Mouse (Mus musculus): ENCODE results near the gene Gm10553. TPM values are rescaled to one million over a fixed set of nuclear protein-coding genes. Genes with fewer than 3 reads are reported as not detected.
"Not testable (repeated sequence)": the region's sequence is repeated elsewhere in the genome, so short reads cannot be mapped to it uniquely, and the experiment has no call there.

Gene Gm10553
- total RNA-seq (2012; rRNA removed) (not detected in 2 replicates), polyA plus RNA-seq (2012; ENCODE audit: insufficient read depth in 1 of 2, insufficient read length in 2 of 2, low read depth in 1 of 2, low replicate concordance in 2 of 2, missing spikeins in 1 of 2) (not detected)

DNA sequence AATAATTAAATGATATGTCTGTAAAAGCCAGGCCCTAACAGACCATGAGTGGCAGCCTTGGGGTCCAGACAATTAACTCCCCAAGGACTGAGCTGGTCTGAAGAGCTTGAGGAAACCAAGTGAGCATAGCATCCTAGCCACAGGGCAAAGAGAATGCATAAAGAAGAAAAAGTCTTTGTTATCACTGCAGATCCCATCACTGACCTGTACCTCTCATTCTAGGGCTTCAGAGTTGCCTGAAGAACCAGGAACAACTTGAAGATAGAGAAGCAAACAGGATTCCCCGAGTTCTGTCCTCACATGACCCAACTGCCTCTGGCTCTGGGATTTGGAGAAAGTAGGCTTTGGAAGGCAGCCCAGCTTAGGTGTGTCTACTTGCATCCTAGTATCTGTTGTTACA is at the start of gene Gm10553:
Gm10553 (plus strand) TSS at position 301 of the 400 bp plus-strand sequence.
- H3K9ac ChIP-seq (ENCODE audit: control insufficient read depth, low read depth, low read length, poor library complexity, severe bottlenecking); H3K4me1 ChIP-seq (ENCODE audit: control insufficient read depth in 1 of 2, insufficient read depth in 2 of 2, low read length in 2 of 2); H3K4me3 ChIP-seq (ENCODE audit: control insufficient read depth in 1 of 2, insufficient read depth in 1 of 2, low read depth in 2 of 2, low read length in 2 of 2); H3K27ac ChIP-seq (ENCODE audit: control insufficient read depth, low read depth, low read length); H3K9me3 ChIP-seq (replicated peaks; ENCODE audit: insufficient read depth, low read length); H3K79me2 ChIP-seq (ENCODE audit: control insufficient read depth, insufficient read depth, low read length, poor library complexity); DNase-seq (ENCODE audit: low read depth, low spot score); H3K27me3 ChIP-seq (ENCODE audit: control insufficient read depth in 1 of 2, insufficient read depth in 2 of 2, low read length in 2 of 2); H3K36me3 ChIP-seq (ENCODE audit: control insufficient read depth in 1 of 2, insufficient read depth in 2 of 2, low read length in 2 of 2): not testable (repeated sequence)

GRCm38 (mm10) chr1:85071690-85072089 is 28.3 kb upstream of the Gm10553 start:
- not testable (repeated sequence) for H3K36me3 ChIP-seq (ENCODE audit: control insufficient read depth in 1 of 2, insufficient read depth in 2 of 2, low read length in 2 of 2); H3K9me3 ChIP-seq (replicated peaks; ENCODE audit: insufficient read depth, low read length); H3K27ac ChIP-seq (ENCODE audit: control insufficient read depth, low read depth, low read length); H3K79me2 ChIP-seq (ENCODE audit: control insufficient read depth, insufficient read depth, low read length, poor library complexity); H3K27me3 ChIP-seq (ENCODE audit: control insufficient read depth in 1 of 2, insufficient read depth in 2 of 2, low read length in 2 of 2); H3K4me3 ChIP-seq (ENCODE audit: control insufficient read depth in 1 of 2, insufficient read depth in 1 of 2, low read depth in 2 of 2, low read length in 2 of 2); H3K4me1 ChIP-seq (ENCODE audit: control insufficient read depth in 1 of 2, insufficient read depth in 2 of 2, low read length in 2 of 2); H3K9ac ChIP-seq (ENCODE audit: control insufficient read depth, low read depth, low read length, poor library complexity, severe bottlenecking); DNase-seq (ENCODE audit: low read depth, low spot score)

DNA sequence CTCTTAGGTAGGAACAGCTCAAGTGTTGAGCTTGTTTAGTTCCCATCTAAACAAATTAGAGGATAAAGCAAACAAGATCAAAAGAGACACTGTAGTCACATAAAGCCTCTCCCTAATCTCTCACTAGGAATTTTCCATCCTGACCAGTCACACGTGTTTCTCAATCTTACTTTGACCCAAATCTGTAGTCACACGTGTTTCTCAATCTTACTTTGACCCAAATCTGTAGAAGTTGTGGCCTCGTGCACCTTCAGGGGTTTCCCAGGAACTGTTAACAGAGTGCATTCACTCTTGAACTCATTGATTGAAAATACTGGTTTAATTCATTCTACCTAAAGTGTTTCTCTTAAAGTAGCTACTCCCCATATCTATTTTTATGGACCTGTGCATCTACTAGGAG is 26.9 kb upstream of the Gm10553 start:
- H3K79me2 ChIP-seq (ENCODE audit: control insufficient read depth, insufficient read depth, low read length, poor library complexity); H3K4me1 ChIP-seq (ENCODE audit: control insufficient read depth in 1 of 2, insufficient read depth in 2 of 2, low read length in 2 of 2); DNase-seq (ENCODE audit: low read depth, low spot score); H3K27me3 ChIP-seq (ENCODE audit: control insufficient read depth in 1 of 2, insufficient read depth in 2 of 2, low read length in 2 of 2); H3K9ac ChIP-seq (ENCODE audit: control insufficient read depth, low read depth, low read length, poor library complexity, severe bottlenecking); H3K36me3 ChIP-seq (ENCODE audit: control insufficient read depth in 1 of 2, insufficient read depth in 2 of 2, low read length in 2 of 2); H3K4me3 ChIP-seq (ENCODE audit: control insufficient read depth in 1 of 2, insufficient read depth in 1 of 2, low read depth in 2 of 2, low read length in 2 of 2); H3K9me3 ChIP-seq (replicated peaks; ENCODE audit: insufficient read depth, low read length); H3K27ac ChIP-seq (ENCODE audit: control insufficient read depth, low read depth, low read length): not testable (repeated sequence)

DNA sequence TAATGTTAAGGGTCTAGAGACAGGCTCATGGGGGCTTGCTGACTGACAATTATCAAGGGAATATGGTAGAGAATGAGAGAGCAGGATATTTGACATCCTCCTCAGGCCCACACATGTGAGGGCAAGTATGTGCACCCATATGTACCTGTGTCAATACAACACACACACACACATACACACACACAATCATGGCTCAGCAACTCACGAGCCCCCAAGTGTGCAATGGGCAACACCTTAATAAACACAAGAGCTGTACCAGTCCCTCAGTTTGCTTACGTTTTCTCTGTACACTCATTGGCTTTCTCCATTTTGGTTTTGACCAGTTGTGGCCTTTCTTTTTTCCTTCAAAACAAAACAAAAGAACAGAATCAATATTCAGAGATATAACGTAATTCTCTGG is 15.2 kb upstream of the Gm10553 start:
- not testable (repeated sequence) for H3K27me3 ChIP-seq (ENCODE audit: control insufficient read depth in 1 of 2, insufficient read depth in 2 of 2, low read length in 2 of 2); H3K9me3 ChIP-seq (replicated peaks; ENCODE audit: insufficient read depth, low read length); DNase-seq (ENCODE audit: low read depth, low spot score); H3K9ac ChIP-seq (ENCODE audit: control insufficient read depth, low read depth, low read length, poor library complexity, severe bottlenecking); H3K27ac ChIP-seq (ENCODE audit: control insufficient read depth, low read depth, low read length); H3K79me2 ChIP-seq (ENCODE audit: control insufficient read depth, insufficient read depth, low read length, poor library complexity); H3K4me3 ChIP-seq (ENCODE audit: control insufficient read depth in 1 of 2, insufficient read depth in 1 of 2, low read depth in 2 of 2, low read length in 2 of 2); H3K36me3 ChIP-seq (ENCODE audit: control insufficient read depth in 1 of 2, insufficient read depth in 2 of 2, low read length in 2 of 2); H3K4me1 ChIP-seq (ENCODE audit: control insufficient read depth in 1 of 2, insufficient read depth in 2 of 2, low read length in 2 of 2)

DNA sequence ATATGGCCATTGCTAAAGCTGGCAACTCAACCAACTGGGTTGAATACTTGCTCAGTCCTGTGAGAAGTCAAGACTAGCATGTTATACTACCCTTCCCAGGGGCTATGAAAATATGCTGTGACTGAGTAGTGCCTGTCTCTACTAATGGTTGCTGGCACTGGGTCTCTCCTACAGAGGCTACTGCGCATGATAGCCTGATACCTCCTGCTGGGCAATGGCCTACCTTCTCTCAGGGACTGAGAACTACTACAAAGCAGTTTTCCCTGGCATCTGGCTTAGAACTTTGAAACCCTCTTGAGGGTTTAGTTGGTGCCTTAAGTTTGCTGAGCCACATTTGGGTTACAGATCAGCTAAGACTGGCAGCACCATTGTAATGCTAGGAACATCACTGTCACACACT is 13.8 kb upstream of the Gm10553 start:
- H3K9me3 ChIP-seq (replicated peaks; ENCODE audit: insufficient read depth, low read length); H3K79me2 ChIP-seq (ENCODE audit: control insufficient read depth, insufficient read depth, low read length, poor library complexity); H3K4me3 ChIP-seq (ENCODE audit: control insufficient read depth in 1 of 2, insufficient read depth in 1 of 2, low read depth in 2 of 2, low read length in 2 of 2); H3K27me3 ChIP-seq (ENCODE audit: control insufficient read depth in 1 of 2, insufficient read depth in 2 of 2, low read length in 2 of 2); H3K4me1 ChIP-seq (ENCODE audit: control insufficient read depth in 1 of 2, insufficient read depth in 2 of 2, low read length in 2 of 2); H3K36me3 ChIP-seq (ENCODE audit: control insufficient read depth in 1 of 2, insufficient read depth in 2 of 2, low read length in 2 of 2); DNase-seq (ENCODE audit: low read depth, low spot score); H3K9ac ChIP-seq (ENCODE audit: control insufficient read depth, low read depth, low read length, poor library complexity, severe bottlenecking); H3K27ac ChIP-seq (ENCODE audit: control insufficient read depth, low read depth, low read length): not testable (repeated sequence)

DNA sequence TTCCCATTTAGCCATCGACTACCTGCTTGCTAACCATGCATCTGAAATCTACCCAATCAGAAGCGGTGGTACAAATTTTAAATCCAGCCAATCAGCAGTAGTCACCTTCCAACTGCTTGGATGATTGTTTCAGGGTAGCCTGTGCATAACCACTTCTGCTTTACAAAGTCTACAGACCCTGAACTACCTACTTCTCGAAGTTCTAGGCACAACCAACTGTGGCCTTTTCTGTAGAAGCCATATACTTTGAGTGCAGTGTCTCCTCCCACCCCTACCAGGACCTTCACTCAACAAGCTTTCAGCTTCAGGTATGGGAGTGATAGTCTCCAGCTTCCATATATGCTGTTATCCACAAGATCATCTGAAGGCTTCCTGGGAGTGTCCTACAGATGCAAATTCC is 7.8 kb upstream of the Gm10553 start:
- not testable (repeated sequence) for H3K27ac ChIP-seq (ENCODE audit: control insufficient read depth, low read depth, low read length); H3K4me1 ChIP-seq (ENCODE audit: control insufficient read depth in 1 of 2, insufficient read depth in 2 of 2, low read length in 2 of 2); DNase-seq (ENCODE audit: low read depth, low spot score); H3K9ac ChIP-seq (ENCODE audit: control insufficient read depth, low read depth, low read length, poor library complexity, severe bottlenecking); H3K79me2 ChIP-seq (ENCODE audit: control insufficient read depth, insufficient read depth, low read length, poor library complexity); H3K4me3 ChIP-seq (ENCODE audit: control insufficient read depth in 1 of 2, insufficient read depth in 1 of 2, low read depth in 2 of 2, low read length in 2 of 2); H3K27me3 ChIP-seq (ENCODE audit: control insufficient read depth in 1 of 2, insufficient read depth in 2 of 2, low read length in 2 of 2); H3K9me3 ChIP-seq (replicated peaks; ENCODE audit: insufficient read depth, low read length); H3K36me3 ChIP-seq (ENCODE audit: control insufficient read depth in 1 of 2, insufficient read depth in 2 of 2, low read length in 2 of 2)

DNA sequence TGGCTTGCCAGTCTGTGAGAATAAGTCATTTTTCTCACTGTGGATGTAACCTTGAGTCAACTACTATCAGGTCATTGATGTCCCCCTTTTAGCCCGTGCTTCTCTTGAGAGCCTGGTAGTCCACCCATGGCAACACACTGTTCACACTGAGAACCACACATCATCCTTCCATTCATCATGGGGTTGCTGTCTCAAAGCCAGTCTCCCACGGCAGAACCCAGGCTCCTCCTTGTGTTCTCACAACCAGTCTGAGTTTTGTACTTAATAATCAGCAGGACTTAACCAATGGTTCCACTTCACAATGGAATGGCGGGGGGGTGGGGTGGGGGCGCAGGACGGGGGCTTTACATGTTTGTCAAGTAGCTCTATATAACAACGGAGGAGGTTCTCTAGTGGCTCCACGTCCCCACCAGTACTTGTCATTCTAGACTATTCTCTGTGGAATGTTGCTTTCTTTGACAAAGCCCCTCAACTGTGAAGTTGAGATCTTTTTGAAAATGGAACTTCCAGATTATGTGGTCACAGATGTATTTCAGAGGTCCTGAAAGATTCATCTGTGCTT is 6.9 kb upstream of the Gm10553 start:
- not testable (repeated sequence) for H3K4me3 ChIP-seq (ENCODE audit: control insufficient read depth in 1 of 2, insufficient read depth in 1 of 2, low read depth in 2 of 2, low read length in 2 of 2); DNase-seq (ENCODE audit: low read depth, low spot score); H3K4me1 ChIP-seq (ENCODE audit: control insufficient read depth in 1 of 2, insufficient read depth in 2 of 2, low read length in 2 of 2); H3K27me3 ChIP-seq (ENCODE audit: control insufficient read depth in 1 of 2, insufficient read depth in 2 of 2, low read length in 2 of 2); H3K9me3 ChIP-seq (replicated peaks; ENCODE audit: insufficient read depth, low read length); H3K36me3 ChIP-seq (ENCODE audit: control insufficient read depth in 1 of 2, insufficient read depth in 2 of 2, low read length in 2 of 2); H3K9ac ChIP-seq (ENCODE audit: control insufficient read depth, low read depth, low read length, poor library complexity, severe bottlenecking); H3K79me2 ChIP-seq (ENCODE audit: control insufficient read depth, insufficient read depth, low read length, poor library complexity); H3K27ac ChIP-seq (ENCODE audit: control insufficient read depth, low read depth, low read length)

Measured in MEL (cell line).